Mouse (Mus musculus) hindbrain, embryonic 12.5 days (tissue): ENCODE data around the gene Prx. TPM values are rescaled to one million over a fixed set of nuclear protein-coding genes. Genes with fewer than 3 reads are reported as not detected.
A peak's percentile ranks its signal among the peaks of the same experiment; 100 is the strongest.

Source experiments
- ATAC-seq: fragments of 200-750 bp; cut with Nextera tagmentation; 2 replicates; pipeline ENCODE4 v1.8.0; 2017; ENCODE audit warnings: moderate TSS enrichment; ENCODE audit not compliant: low FRiP score
- H3K27ac ChIP-seq: fragments of 300-500 bp; sonication (generic); 2 replicates; pipeline ENCODE4 v1.5.1; 2016; ENCODE audit warnings: mild to moderate bottlenecking
- H3K27me3 ChIP-seq: fragments of 300-500 bp; sonication (generic); 2 replicates; pipeline ENCODE4 v1.6.1; 2016; ENCODE audit warnings: mild to moderate bottlenecking
- H3K36me3 ChIP-seq: fragments of 300-500 bp; sonication (generic); 2 replicates; pipeline ENCODE4 v1.6.1; 2016; ENCODE audit warnings: mild to moderate bottlenecking
- H3K4me1 ChIP-seq: fragments of 300-500 bp; sonication (generic); 2 replicates; pipeline ENCODE4 v1.6.1; 2016
- H3K4me2 ChIP-seq: fragments of 300-500 bp; sonication (generic); replicated peaks from 2 replicates; pipeline ENCODE4 v1.6.1; 2016; ENCODE audit warnings: mild to moderate bottlenecking
- H3K4me3 ChIP-seq: fragments of 300-500 bp; sonication (generic); 2 replicates; pipeline ENCODE4 v1.5.1; 2016; ENCODE audit warnings: mild to moderate bottlenecking
- H3K9ac ChIP-seq: fragments of 300-500 bp; sonication (generic); 2 replicates; pipeline ENCODE4 v1.6.1; 2016; ENCODE audit warnings: mild to moderate bottlenecking, moderate library complexity
- H3K9me3 ChIP-seq: fragments of 300-500 bp; sonication (generic); replicated peaks from 2 replicates; pipeline ENCODE4 v1.6.1; 2016; ENCODE audit warnings: mild to moderate bottlenecking
- WGBS: fragments of 180-500 bp; shearing (Covaris S2); methylation state at CpG from one replicate; pipeline ENCODE4 v1.1.7; 2016; 5-methylcytosine and 5-hydroxymethylcytosine counted together
- polyA plus RNA-seq: library from polyadenylated mRNA; unstranded; fragments of >200 nt; fragmentation: Nextera tagmentation; extraction: Ambion mirVana; gene quantifications from 2 replicates; pipeline ENCODE4 v1.2.1, GENCODE M21; 2016

Prx gene
- polyA plus RNA-seq, 1 experiment from 2014 or later = 2.5 TPM

DNA sequence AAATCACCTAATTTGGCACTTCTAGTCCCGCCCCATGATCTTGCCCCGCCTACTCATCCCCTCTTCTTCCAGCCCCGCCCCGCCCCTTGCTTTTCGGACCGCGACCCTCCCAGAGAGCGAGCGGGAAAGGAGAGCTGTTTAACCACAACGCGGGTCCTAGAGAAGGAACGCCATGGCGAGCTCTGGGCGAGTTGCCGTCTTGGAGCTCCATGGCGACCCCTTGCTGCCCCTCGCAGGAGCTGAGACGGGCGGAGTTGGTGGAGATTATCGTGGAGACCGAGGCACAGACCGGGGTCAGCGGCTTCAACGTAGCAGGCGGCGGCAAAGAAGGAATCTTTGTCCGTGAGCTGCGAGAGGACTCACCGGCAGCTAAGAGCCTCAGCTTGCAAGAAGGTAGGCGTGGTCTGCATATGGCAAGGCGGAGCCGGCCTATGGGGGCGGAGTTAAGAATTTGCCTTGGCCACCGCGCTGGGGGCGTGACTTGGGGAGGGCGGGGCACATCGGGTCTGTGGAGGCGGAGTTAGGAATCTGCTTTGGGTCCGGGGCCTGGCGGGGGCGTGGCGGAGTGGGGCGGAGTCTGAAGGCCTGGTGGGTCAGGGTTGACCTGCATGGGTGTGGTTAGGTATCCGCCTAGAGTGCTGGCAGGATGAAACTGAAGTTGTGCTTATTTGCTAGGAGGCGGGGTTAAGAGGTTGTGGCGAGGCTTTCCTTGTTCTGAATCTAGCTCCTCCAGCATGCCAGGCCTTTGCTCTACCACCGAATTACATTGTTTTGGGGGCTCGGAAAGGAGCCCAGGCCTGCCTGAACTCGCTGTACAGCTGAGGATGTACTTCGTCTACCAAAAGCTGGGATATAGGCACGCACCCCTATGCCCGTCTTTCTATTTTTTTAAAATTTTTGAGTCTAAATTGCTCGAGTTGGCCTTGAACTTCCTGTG, 8.9 kb downstream of the Prx start:
- Histone ChIP-seq H3K36me3 (no peaks in the 10 kb centered on the region), H3K4me3 (peak overlapping the region; percentile 50), H3K4me1 (peaks cover 9% of the 10 kb centered on the region), H3K9me3 (no peaks in the 10 kb centered on the region), H3K9ac (peak overlapping the region; percentile 70), H3K27me3 (no peaks in the 10 kb centered on the region), H3K4me2 (peak overlapping the region; percentile 58), H3K27ac (peak overlapping the region; percentile 94)
- peak; percentile 92 for ATAC-seq
- under 1% methylated on average over 54 of the region's 54 CpGs for WGBS

DNA sequence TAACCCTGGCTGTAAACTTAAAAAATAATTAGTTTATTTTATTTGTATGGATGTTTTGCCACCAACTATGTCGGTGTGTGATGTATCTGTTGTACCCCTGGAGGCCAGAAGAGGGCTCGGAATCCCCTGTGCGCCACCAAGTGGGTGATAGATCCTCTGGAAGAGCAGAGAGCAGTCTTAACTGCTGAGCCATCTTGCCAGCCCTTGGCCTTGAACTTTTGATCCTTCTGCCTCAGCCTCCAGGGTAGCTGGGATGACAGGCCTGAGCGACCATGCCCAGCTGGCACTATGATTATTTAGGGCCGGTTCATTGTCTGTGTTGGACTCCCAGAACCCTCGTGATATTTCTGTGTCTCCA, 9.5 kb downstream of the Prx start:
- no peaks in the 10 kb centered on the region for H3K9me3 ChIP-seq
- no peak overlapping the region for H3K4me3 ChIP-seq
- H3K36me3 ChIP-seq = no peaks in the 10 kb centered on the region
- peaks cover 9% of the 10 kb centered on the region for H3K4me1 ChIP-seq
- peak; percentile 54 for ATAC-seq
- no peak overlapping the region for H3K9ac ChIP-seq
- 28% methylated on average over 6 of the region's 6 CpGs for WGBS
- H3K4me2 ChIP-seq = peak overlapping the region; percentile 58
- H3K27ac ChIP-seq = no peak overlapping the region
- H3K27me3 ChIP-seq = no peaks in the 10 kb centered on the region

DNA sequence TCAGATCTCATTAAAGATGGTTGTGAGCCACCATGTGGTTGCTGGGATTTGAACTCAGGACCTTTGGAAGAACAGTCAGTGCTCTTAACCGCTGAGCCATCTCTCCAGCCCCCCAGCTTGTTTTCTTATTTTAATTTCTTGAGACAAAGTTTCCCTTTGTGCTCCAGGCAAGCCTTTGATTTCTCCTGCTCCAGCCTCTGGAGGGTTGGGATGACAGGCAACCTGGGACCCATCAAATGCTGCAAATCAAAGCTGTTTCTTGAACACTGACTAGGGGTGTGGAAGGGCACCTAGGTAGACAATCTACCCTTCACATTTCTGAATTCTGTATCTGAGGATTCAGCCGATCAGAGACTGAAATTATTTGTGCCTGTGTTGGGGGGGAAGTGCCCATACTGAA, 11.7 kb downstream of the Prx start:
- Histone ChIP-seq H3K9ac (no peak overlapping the region), H3K9me3 (no peaks in the 10 kb centered on the region), H3K27me3 (no peaks in the 10 kb centered on the region), H3K4me3 (no peak overlapping the region), H3K4me2 (no peak overlapping the region), H3K36me3 (no peaks in the 10 kb centered on the region), H3K27ac (no peak overlapping the region), H3K4me1 (peaks cover 9% of the 10 kb centered on the region)
- 82% methylated on average over 2 of the region's 2 CpGs for WGBS
- no peak for ATAC-seq

DNA sequence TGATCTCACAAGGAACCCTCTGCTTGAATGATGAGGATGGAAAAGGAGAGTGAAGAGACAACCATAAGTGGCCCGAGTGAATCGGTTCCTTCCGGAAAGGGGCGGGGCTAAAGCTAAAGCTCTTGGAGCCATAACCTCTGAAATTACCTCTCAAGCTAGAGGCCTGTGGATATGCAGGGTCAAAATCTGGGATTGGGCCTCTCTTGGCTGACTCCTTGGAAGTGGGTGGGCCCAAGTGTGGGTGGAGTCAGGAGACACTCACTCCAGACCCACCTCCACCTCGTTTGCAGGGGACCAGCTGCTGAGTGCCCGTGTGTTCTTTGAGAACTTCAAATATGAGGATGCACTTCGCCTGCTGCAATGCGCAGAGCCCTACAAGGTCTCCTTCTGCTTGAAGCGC, 15.8 kb downstream of the Prx start:
- ATAC-seq = no peak

DNA sequence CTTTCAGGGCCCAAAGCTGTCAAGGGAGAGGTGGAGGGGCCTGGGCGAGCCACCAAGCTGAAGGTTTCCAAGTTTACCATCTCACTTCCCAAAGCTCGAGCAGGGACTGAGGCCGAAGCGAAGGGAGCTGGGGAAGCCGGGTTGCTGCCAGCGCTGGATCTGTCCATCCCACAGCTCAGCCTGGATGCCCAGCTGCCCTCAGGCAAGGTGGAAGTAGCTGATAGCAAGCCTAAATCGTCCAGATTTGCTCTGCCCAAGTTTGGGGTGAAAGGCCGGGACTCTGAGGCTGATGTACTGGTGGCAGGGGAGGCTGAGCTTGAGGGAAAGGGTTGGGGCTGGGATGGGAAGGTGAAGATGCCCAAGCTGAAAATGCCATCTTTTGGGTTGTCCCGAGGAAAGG, 19.2 kb downstream of the Prx start:
- no peaks in the 10 kb centered on the region for H3K4me1 ChIP-seq
- no peak overlapping the region for H3K4me3 ChIP-seq
- no peak overlapping the region for H3K9ac ChIP-seq
- no peaks in the 10 kb centered on the region for H3K27me3 ChIP-seq
- H3K27ac ChIP-seq = no peak overlapping the region
- H3K36me3 ChIP-seq = no peaks in the 10 kb centered on the region
- no peak for ATAC-seq
- WGBS = 82% methylated on average over 9 of the region's 9 CpGs
- H3K9me3 ChIP-seq = peaks cover 7% of the 10 kb centered on the region; the same call in 1 of the 2 replicates
- H3K4me2 ChIP-seq = no peak overlapping the region

More for the DNA sequence above, 15.8 kb downstream of the Prx start:
- no peak overlapping the region for H3K9ac ChIP-seq
- 83% methylated on average over 9 of the region's 9 CpGs for WGBS
- H3K27me3 ChIP-seq = no peaks in the 10 kb centered on the region
- H3K4me3 ChIP-seq = no peak overlapping the region
- no peak overlapping the region for H3K4me2 ChIP-seq
- H3K27ac ChIP-seq = no peak overlapping the region
- no peaks in the 10 kb centered on the region for H3K36me3 ChIP-seq
- peaks cover 5% of the 10 kb centered on the region; the same call in 1 of the 2 replicates for H3K9me3 ChIP-seq
- H3K4me1 ChIP-seq = no peaks in the 10 kb centered on the region

DNA sequence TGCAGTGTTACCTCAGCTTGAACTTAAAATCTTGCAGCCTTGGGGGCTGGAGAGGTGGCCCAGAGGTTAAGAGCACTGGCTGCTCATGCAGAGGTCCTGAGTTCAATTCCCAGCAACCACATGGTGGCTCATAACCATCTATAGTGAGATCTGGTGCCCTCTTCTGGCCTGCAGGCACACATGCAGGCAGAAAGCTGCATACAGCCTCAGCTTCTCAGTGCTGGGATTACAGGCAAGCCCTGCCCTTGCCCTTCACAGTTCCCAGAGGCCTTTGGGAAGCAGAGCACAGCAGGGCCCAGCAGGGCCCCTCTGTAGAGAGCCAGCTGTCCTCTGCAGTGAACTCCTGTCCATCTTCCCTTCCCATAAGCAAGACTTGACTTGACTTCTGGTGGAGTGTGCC, 21.0 kb downstream of the Prx start:
- H3K27ac ChIP-seq = no peak overlapping the region
- no peaks in the 10 kb centered on the region for H3K27me3 ChIP-seq
- no peak for ATAC-seq
- H3K4me1 ChIP-seq = no peaks in the 10 kb centered on the region
- peaks cover 7% of the 10 kb centered on the region; the same call in 1 of the 2 replicates for H3K9me3 ChIP-seq
- no peaks in the 10 kb centered on the region for H3K36me3 ChIP-seq
- no peak overlapping the region for H3K9ac ChIP-seq
- no peak overlapping the region for H3K4me2 ChIP-seq
- H3K4me3 ChIP-seq = no peak overlapping the region

DNA sequence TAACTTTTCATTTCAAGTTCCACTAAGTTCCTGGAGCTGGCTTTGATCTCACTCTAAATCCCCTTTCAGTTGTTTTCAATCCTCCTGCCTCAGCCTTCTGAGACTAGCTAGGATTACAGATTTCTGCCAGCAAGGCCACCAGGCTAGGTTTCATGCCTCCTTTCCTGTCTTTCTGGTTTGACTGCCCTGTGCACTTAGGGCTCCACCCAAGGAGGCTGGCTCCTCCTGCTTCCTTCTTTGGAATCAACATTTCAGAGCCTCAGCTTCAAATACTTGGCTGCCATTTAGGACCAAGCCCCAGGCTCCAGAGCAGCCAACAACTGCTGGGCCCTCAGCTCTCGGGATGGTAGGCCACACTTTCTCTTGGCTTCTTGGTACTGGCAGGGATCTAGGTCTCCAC, 21.5 kb downstream of the Prx start:
- no peaks in the 10 kb centered on the region for H3K27me3 ChIP-seq
- 71% methylated on average over 1 of the region's 1 CpGs for WGBS
- H3K9me3 ChIP-seq = peaks cover 7% of the 10 kb centered on the region; the same call in 1 of the 2 replicates
- H3K36me3 ChIP-seq = no peaks in the 10 kb centered on the region
- no peaks in the 10 kb centered on the region for H3K4me1 ChIP-seq
- no peak overlapping the region for H3K4me2 ChIP-seq
- H3K9ac ChIP-seq = no peak overlapping the region
- H3K27ac ChIP-seq = no peak overlapping the region
- ATAC-seq = no peak
- no peak overlapping the region for H3K4me3 ChIP-seq

DNA sequence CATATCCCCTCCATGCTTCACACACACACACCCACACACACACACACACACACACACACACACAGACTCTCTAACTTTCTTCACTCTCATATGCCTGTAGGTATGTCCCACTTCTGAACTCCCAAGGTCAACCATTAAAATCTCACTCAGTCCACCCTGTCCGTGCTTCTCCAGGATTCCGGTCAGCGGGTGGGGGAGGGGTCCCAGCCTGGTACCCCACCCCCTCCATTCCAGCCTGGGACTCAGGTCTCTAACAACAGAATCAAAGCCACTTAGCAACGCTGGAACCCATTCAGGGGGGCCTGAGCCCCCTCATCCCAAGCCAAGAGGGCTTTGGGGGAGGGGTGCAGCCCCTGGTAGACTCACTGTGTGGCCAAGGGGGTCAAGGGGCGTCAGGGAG, 23.8 kb downstream of the Prx start, which contains the start of gene Hipk4:
TSS of gene Hipk4 (plus strand) at position 301 of the 400 bp plus-strand sequence.
- Histone ChIP-seq H3K9ac (no peak within 1 kb of the TSS), H3K4me2 (no peak within 1 kb of the TSS), H3K4me3 (no peak within 1 kb of the TSS), H3K27me3 (no peaks in the 10 kb centered on the region), H3K36me3 (no peaks in the 10 kb centered on the region), H3K9me3 (peaks cover 7% of the 10 kb centered on the region; the same call in 1 of the 2 replicates), H3K4me1 (no peaks in the 10 kb centered on the region), H3K27ac (no peak within 1 kb of the TSS)
- 64% methylated on average over 5 of the region's 5 CpGs for WGBS
- no peak for ATAC-seq

DNA sequence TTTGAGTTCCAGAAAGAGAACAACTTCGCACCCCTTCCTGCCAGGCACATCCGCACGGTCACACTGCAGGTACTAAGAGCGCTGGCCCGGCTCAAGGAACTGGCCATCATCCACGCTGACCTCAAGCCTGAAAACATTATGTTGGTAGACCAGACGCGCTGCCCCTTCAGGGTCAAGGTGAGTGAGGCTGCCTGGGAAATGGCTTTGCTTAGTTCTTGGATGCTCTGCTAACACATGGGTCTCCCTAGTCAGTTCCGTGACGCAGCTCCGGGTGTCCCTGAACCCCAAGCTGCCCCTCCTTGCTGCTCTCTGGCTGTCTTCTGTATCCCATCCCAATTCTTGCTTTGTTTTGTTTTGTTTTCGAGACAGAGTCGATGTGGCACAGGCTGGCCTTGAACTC, 24.7 kb downstream of the Prx start:
- 93% methylated on average over 13 of the region's 13 CpGs for WGBS
- H3K9me3 ChIP-seq = peaks cover 7% of the 10 kb centered on the region; the same call in 1 of the 2 replicates
- H3K27ac ChIP-seq = no peak overlapping the region
- no peaks in the 10 kb centered on the region for H3K27me3 ChIP-seq
- no peak for ATAC-seq
- H3K4me2 ChIP-seq = no peak overlapping the region
- no peak overlapping the region for H3K9ac ChIP-seq
- no peaks in the 10 kb centered on the region for H3K4me1 ChIP-seq
- peaks cover under 1% of the 10 kb centered on the region; the same call in 1 of the 2 replicates for H3K36me3 ChIP-seq
- no peak overlapping the region for H3K4me3 ChIP-seq

DNA sequence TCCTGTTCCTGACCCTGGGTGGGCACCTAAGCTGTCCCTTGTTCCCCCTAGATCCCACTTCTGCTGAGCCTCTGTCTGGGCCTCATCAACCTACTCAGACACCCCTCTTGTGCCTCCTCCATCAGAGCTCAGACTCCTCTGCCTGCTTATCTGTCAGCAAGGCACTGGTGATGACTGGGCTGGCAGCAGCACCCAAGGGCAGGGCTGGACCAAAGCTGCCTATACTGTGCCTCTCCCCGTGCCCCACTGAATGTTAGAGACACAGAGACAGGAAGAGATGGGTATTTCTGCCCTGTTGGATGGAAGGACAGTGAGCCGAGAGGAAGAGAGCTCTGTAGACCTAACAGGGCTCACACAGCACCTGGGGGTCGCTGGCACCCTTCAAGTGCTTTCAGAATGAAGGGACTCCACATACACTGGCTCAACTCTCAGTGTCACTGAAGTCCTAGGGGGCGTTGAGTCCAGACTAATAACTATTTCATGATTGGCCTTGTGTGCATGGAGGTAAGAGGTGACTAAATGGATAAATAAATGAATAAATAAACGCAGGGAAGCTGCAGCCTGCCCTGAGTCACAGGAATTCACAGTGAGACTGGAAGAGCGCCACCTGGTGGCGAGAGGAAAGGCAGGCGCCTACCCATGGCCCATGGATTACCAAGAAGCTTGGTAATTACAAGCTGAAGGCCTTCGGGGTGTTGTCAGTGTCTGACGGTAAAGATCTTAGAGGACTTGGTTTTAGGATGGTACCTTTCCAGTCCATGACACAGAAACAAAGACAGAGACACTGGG, 27.1 kb downstream of the Prx start:
- no peak overlapping the region for H3K4me2 ChIP-seq
- ATAC-seq = peak; percentile 49
- H3K4me1 ChIP-seq = no peaks in the 10 kb centered on the region
- no peaks in the 10 kb centered on the region for H3K9me3 ChIP-seq
- H3K36me3 ChIP-seq = peaks cover 15% of the 10 kb centered on the region
- H3K4me3 ChIP-seq = no peak overlapping the region
- H3K9ac ChIP-seq = no peak overlapping the region
- no peaks in the 10 kb centered on the region for H3K27me3 ChIP-seq
- 26% methylated on average over 10 of the region's 10 CpGs for WGBS
- H3K27ac ChIP-seq = no peak overlapping the region

DNA sequence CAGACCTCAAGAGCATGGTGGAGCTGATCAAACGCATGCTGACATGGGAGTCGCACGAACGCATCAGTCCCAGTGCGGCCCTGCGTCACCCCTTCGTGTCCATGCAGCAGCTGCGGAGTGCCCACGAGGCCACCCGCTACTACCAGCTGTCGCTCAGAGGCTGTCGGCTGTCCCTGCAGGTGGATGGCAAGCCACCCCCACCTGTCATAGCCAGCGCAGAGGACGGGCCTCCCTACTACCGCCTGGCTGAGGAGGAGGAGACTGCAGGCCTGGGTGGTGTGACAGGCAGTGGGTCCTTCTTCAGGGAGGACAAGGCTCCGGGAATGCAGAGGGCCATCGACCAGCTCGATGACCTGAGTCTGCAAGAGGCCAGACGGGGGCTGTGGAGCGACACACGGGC, 29.9 kb downstream of the Prx start:
- no peak for ATAC-seq
- Histone ChIP-seq H3K27me3 (no peaks in the 10 kb centered on the region), H3K4me3 (no peak overlapping the region), H3K9me3 (no peaks in the 10 kb centered on the region), H3K27ac (no peak overlapping the region), H3K4me2 (no peak overlapping the region), H3K4me1 (no peaks in the 10 kb centered on the region), H3K9ac (no peak overlapping the region), H3K36me3 (peaks cover 41% of the 10 kb centered on the region)
- WGBS = 82% methylated on average over 21 of the region's 21 CpGs

DNA sequence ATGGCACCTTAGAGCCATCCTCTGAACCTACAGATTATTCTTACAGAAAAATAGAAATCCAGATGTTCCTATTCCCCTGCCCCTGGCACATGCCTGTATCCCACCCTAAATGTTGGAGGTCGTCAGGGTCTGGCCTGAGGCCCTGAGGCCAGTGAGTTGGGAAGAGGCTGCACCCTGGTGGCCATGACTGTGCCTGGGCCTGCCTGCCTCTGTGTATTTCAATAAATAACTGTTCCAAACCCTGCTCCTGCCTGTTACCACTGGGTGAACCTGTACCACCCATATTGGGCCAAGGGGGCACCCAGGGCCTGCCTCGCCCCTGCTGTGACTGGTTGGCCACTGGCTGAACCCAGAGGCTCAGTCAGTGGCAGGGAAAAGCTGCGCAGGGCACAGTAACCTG, 31.8 kb downstream of the Prx start:
- Histone ChIP-seq H3K27me3 (no peaks in the 10 kb centered on the region), H3K9ac (no peak overlapping the region), H3K9me3 (no peaks in the 10 kb centered on the region), H3K4me3 (no peak overlapping the region), H3K4me1 (no peaks in the 10 kb centered on the region), H3K27ac (no peak overlapping the region), H3K4me2 (no peak overlapping the region), H3K36me3 (peaks cover 58% of the 10 kb centered on the region)
- WGBS = 78% methylated on average over 3 of the region's 3 CpGs
- no peak for ATAC-seq
